Mouse (Mus musculus) hindbrain, embryonic 10.5 days (tissue): ENCODE data around the gene Uqcc1. TPM values are rescaled to one million over a fixed set of nuclear protein-coding genes. Genes with fewer than 3 reads are reported as not detected.
"Not testable (repeated sequence)": the region's sequence is repeated elsewhere in the genome, so short reads cannot be mapped to it uniquely, and the experiment has no call there.

Source experiments
- DNase-seq: peaks from one replicate; pipeline ENCODE4 v3.0.0-alpha.2; 2017; ENCODE audit warnings: low spot score
- H3K27ac ChIP-seq: fragments of 300-500 bp; sonication (generic); 2 replicates; pipeline ENCODE4 v1.5.1; 2016; ENCODE audit warnings: mild to moderate bottlenecking, moderate library complexity
- H3K27me3 ChIP-seq: fragments of 300-500 bp; sonication (generic); 2 replicates; pipeline ENCODE4 v1.6.1; 2016; ENCODE audit warnings: mild to moderate bottlenecking; ENCODE audit not compliant: poor library complexity, insufficient read depth, severe bottlenecking
- H3K36me3 ChIP-seq: fragments of 300-500 bp; sonication (generic); 2 replicates; pipeline ENCODE4 v1.6.1; 2016; ENCODE audit warnings: mild to moderate bottlenecking, moderate library complexity
- H3K4me1 ChIP-seq: fragments of 300-500 bp; sonication (generic); replicated peaks from 2 replicates; pipeline ENCODE4 v1.6.1; 2016; ENCODE audit warnings: mild to moderate bottlenecking
- H3K4me3 ChIP-seq: fragments of 300-500 bp; sonication (generic); 2 replicates; pipeline ENCODE4 v1.5.1; 2016; ENCODE audit warnings: mild to moderate bottlenecking, moderate library complexity
- H3K9me3 ChIP-seq: fragments of 300-500 bp; sonication (generic); 2 replicates; pipeline ENCODE4 v1.6.1; 2016; ENCODE audit warnings: mild to moderate bottlenecking, moderate library complexity
- WGBS: fragments of 180-500 bp; shearing (Covaris S2); methylation state at CpG from one replicate; pipeline ENCODE4 v1.1.7; 2016; 5-methylcytosine and 5-hydroxymethylcytosine counted together
- polyA plus RNA-seq: library from polyadenylated mRNA; unstranded; fragments of >200 nt; fragmentation: Nextera tagmentation; extraction: Ambion mirVana; gene quantifications from 2 replicates; pipeline ENCODE4 v1.2.1, GENCODE M21; 2016

Uqcc1 gene
- polyA plus RNA-seq, 1 experiment from 2014 or later: 77.4 TPM

DNA sequence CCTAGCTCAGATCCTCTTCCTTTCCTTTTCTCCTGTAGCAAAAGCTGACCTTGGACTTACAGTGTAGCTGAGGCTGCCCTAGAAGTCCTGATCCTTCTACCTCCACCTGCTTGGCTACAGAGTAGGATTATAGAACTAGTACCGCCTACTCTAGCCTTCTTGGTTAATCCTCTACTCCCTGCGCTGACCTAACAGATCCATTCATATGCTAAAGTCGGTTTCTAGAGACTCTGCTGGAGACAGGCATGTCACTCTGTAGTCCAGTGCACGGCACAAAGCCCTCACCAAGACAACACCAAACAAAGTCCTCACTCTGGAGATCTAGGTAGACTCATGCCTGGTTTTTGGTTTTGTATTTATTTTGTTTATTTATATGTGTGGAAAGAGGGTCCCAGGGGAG lies 16.4 kb upstream of the Uqcc1 start:
- H3K4me1 ChIP-seq: peaks cover 41% of the 10 kb centered on the region

DNA sequence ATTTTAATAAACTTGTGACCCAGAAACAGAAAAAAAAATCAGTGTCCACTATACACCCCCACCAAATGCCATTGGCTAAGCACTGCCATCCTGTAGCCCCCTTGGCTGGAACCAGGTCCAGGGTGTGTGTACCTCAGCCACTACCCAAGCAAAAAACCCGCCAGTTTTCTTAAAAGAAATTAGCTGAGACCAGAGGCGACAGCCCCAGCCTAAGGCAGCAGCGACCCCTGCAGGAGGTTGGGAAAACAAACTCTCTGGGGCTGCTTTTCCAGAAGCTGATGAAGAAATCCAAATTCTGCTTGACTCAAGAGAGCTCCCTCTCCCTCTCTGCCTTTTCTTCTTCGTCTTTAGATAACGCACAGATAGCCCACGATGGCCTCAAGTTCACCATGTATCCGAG lies 16.0 kb upstream of the Uqcc1 start:
- no peak overlapping the region; the same call in 1 of the 2 replicates for H3K27ac ChIP-seq
- DNase-seq: peak; percentile 67
- H3K36me3 ChIP-seq: no peaks in the 10 kb centered on the region
- no peak overlapping the region for H3K4me3 ChIP-seq
- 4% methylated on average over 7 of the region's 7 CpGs for WGBS
- H3K27me3 ChIP-seq: peaks cover 16% of the 10 kb centered on the region
- H3K4me1 ChIP-seq: peaks cover 41% of the 10 kb centered on the region
- no peaks in the 10 kb centered on the region for H3K9me3 ChIP-seq

More for the DNA sequence above, 16.4 kb upstream of the Uqcc1 start:
- no peaks in the 10 kb centered on the region for H3K9me3 ChIP-seq
- no peaks in the 10 kb centered on the region for H3K36me3 ChIP-seq
- H3K27ac ChIP-seq: no peak overlapping the region; the same call in 1 of the 2 replicates
- H3K27me3 ChIP-seq: peaks cover 16% of the 10 kb centered on the region
- no peak for DNase-seq
- 6% methylated on average over 4 of the region's 4 CpGs for WGBS
- no peak overlapping the region for H3K4me3 ChIP-seq

DNA sequence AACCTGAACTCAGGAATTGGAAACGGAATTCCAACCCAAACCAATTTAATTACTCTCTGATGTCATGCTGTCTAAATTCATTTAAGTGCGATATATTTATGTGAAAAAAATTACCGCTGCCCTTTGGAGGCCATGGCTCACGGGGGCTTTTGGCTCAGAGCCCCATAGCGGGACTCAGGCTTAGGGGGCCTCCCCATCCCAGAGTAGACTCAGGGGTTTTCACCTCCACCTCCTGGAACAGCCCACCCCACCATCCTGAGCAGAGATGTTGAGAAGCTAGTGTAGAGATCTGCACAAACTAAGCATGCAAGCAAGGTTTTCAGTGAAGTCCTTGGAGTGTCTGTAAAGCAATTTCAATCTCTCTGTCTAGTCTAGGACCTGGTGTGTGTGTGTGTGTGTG lies 15.5 kb upstream of the Uqcc1 start:
- H3K27ac ChIP-seq: no peak overlapping the region
- DNase-seq: no peak
- H3K36me3 ChIP-seq: no peaks in the 10 kb centered on the region
- 78% methylated on average over 5 of the region's 5 CpGs for WGBS
- H3K4me1 ChIP-seq: peaks cover 44% of the 10 kb centered on the region
- H3K4me3 ChIP-seq: no peak overlapping the region
- H3K27me3 ChIP-seq: peaks cover 16% of the 10 kb centered on the region
- no peaks in the 10 kb centered on the region for H3K9me3 ChIP-seq

DNA sequence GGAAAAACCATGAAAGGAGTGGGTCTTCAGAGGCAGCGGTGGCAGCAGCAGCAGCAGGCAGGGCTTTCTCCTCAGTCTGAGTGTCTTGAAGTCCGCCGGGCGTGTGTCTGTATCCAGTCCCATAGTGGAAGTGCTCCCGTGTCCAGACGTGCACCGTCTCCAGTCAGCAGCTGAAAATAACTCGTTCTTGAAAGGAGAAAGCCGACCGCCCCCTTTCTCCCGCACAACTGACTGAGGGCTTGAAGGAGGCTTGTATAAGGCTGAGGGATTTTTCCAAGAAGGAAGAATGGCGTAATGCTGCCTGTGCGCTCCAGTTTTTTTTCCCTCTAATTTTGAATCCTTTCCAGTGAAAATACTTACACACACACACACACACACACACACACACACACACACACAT lies 15.0 kb upstream of the Uqcc1 start, which contains the start of gene Gdf5:
Gene Gdf5, minus strand, starts transcription at position 244 of the 400 bp plus-strand sequence.
- no peak for DNase-seq
- WGBS: 57% methylated on average over 13 of the region's 13 CpGs
- peak within 1 kb of the TSS; percentile 45; the same call in 1 of the 2 replicates for H3K27ac ChIP-seq
- H3K4me3 ChIP-seq: no peak within 1 kb of the TSS
- no peaks in the 10 kb centered on the region for H3K36me3 ChIP-seq
- H3K9me3 ChIP-seq: no peaks in the 10 kb centered on the region
- H3K27me3 ChIP-seq: peaks cover 16% of the 10 kb centered on the region
- peaks cover 44% of the 10 kb centered on the region for H3K4me1 ChIP-seq

DNA sequence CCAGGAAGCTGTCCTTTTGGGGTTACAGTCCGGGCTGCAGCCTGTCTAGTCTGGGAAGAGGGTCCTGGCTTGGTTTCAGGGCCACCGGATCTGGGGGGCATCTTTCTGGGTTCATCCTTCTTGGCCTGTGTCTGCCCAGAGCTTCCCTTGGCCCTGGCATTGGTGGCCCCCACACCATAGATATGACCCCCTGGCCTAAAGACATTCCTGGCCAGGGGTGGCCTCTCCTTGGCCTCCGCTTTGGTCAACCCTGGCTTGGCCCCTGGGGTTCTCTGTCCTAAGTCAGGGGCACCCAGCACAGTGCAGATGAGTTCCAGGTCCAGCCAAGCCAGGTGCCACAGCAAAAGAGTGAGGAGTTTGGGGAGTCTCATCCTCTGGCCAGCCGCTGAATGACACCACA lies 14.6 kb upstream of the Uqcc1 start:
- peak overlapping the region; percentile 45; the same call in 1 of the 2 replicates for H3K27ac ChIP-seq
- H3K36me3 ChIP-seq: no peaks in the 10 kb centered on the region
- WGBS: 83% methylated on average over 4 of the region's 4 CpGs
- peaks cover 44% of the 10 kb centered on the region for H3K4me1 ChIP-seq
- DNase-seq: no peak
- H3K27me3 ChIP-seq: peaks cover 16% of the 10 kb centered on the region
- no peaks in the 10 kb centered on the region for H3K9me3 ChIP-seq
- no peak overlapping the region for H3K4me3 ChIP-seq

DNA sequence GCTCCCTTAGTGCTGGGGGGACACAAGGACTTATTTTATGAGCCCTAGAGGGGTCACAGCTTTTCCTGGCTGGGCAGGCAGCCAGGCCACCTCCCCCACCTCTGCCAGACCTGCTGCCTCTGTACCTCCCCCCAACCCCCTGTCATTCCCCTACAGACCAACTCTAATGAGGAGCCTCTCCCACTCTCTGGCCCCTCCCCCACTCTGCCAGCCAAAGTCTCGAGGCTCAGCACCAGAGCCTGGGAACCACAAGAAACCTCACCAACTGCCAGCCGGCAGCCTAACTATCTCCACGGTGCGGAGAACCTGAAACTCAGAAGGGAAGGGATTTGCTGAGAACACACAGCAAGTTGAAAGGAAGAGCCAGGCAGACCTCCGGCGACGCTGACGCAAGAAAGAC lies 13.4 kb upstream of the Uqcc1 start:
- no peaks in the 10 kb centered on the region for H3K9me3 ChIP-seq
- peaks cover 13% of the 10 kb centered on the region for H3K27me3 ChIP-seq
- WGBS: 2% methylated on average over 8 of the region's 8 CpGs
- peak overlapping the region; percentile 37 for H3K4me3 ChIP-seq
- H3K36me3 ChIP-seq: no peaks in the 10 kb centered on the region
- peaks cover 36% of the 10 kb centered on the region for H3K4me1 ChIP-seq
- DNase-seq: peak; percentile 44
- peak overlapping the region; percentile 67 for H3K27ac ChIP-seq

DNA sequence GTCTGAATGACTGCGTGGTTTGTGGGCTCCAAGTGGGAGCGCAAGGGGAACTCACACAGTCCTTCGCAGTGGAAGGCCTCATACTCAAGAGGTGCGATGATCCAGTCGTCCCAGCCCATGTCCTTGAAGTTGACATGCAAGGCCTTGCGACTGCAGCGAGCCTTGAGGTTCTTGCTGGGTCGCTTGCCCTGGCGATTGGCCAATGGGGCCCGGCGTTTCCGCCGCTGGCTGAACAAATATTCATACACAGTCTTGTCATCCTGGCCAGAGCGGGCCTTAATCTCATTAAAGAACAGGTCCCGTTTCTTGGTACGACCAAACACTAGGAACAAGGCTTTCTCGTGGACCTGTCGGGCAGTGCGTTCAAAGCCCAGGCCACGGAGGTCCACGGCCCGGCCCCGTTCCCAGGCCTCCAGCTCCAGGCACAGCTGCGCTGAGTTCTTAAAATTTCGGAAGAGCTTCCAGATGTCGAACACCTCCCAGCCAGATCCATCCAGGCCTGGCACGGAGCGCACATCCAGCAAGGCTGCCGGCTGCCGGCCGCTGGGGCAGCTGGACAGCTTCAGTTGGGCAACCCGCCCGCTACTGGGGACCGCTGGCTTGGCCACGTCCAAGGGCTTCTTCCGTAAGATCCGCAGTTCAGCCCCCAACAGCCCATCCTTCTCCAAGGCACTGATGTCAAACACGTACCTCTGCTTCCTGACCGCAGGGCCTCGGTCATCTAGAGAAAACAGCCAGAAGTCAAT lies 11.8 kb upstream of the Uqcc1 start:
- Histone ChIP-seq H3K27me3 (peaks cover 13% of the 10 kb centered on the region), H3K27ac (no peak overlapping the region), H3K4me3 (no peak overlapping the region), H3K4me1 (peaks cover 35% of the 10 kb centered on the region), H3K36me3 (no peaks in the 10 kb centered on the region), H3K9me3 (no peaks in the 10 kb centered on the region)
- 92% methylated on average over 40 of the region's 40 CpGs for WGBS
- DNase-seq: no peak

DNA sequence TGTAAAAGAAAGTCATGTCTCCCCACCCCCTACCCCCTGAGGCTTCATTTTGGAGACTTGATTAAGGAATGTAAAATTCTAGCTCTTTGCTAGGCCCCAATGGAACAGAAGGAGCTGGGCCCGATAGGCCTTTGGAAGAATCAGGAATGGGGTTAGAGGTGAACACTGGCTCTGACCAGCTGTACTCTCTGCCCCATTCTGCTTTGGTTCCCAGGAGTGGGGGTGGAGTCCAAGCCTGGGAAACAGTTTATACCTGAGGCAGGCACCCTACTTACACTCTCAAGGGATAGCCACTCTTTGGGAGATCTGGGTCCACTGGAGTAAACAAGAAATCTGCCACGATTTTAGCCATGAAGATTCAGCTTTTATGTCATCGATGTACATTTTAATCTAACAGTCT lies 10.6 kb upstream of the Uqcc1 start, which contains the start of gene Gm15557:
Gene Gm15557, plus strand, starts transcription at position 48 of the 400 bp plus-strand sequence.
- 81% methylated on average over 3 of the region's 3 CpGs for WGBS
- no peak for DNase-seq

DNA sequence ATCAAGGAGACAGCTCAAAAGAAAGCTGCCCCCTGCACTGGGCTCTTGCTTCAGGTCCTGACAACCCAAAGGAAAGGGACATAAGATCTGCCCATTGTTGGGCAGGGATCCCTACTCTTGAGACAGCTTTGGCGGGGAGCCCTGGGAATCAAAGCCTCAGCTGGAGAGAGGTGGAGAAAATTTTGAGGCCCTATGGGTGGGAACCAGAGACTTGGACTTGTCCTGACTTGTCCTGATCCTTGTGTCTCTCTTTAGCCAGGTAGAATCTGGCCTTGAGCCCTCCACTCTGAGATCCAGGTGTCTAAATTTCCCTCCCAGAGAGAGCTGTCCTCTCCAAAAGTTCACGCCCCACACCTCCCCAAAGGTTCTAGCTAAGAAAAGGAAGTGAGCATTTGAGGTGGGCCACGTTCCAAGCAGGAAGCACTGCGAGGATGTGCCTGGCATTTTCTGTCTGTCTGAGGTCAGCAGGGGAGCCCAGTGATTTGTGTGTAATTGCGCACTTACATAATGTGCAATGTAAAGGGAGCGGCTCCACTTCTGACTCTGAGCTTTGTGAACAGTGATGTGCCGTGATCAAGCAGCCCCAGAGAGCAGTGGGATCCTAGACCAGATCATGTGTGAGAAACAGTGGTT lies 9.9 kb upstream of the Uqcc1 start:
- 83% methylated on average over 7 of the region's 7 CpGs for WGBS
- DNase-seq: no peak
- Histone ChIP-seq H3K9me3 (no peaks in the 10 kb centered on the region), H3K27me3 (peaks cover 11% of the 10 kb centered on the region), H3K4me3 (no peak overlapping the region), H3K4me1 (peaks cover 25% of the 10 kb centered on the region), H3K27ac (no peak overlapping the region), H3K36me3 (no peaks in the 10 kb centered on the region)

More for the DNA sequence above, 10.6 kb upstream of the Uqcc1 start, which contains the start of gene Gm15557:
- peaks cover 25% of the 10 kb centered on the region for H3K4me1 ChIP-seq
- no peaks in the 10 kb centered on the region for H3K9me3 ChIP-seq
- no peaks in the 10 kb centered on the region for H3K36me3 ChIP-seq
- peaks cover 13% of the 10 kb centered on the region for H3K27me3 ChIP-seq
- H3K4me3 ChIP-seq: no peak within 1 kb of the TSS
- no peak within 1 kb of the TSS for H3K27ac ChIP-seq

DNA sequence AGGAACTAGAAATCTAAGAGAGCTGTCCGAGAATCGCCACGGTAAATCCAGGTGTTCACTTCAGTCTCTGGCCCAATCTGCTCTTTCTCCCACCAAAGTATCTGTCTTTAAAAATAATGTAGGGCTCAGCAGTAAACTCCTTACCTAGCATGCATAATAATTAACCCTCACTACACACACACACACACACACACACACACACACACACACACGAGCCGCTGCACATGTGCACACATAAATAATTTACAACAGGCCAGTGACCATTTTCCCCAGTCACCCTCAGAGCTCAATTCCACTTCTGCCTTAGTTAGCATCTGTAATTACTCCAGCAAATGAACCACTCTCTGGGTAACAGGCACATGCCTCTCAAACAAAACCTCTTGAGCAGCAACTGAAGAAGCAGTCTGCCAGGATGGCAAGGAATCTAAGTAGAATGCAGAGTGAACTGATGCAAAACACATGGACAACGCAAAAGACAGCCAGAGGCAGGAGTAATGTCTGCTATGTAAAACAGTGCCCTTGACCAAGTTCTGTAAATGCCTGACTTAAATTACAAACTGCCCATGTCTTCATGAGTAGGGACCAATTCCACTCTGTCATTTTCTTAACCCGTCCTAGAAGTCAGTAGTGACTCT lies 1.3 kb downstream of the Uqcc1 start:
- no peaks in the 10 kb centered on the region for H3K27me3 ChIP-seq
- H3K9me3 ChIP-seq: no peaks in the 10 kb centered on the region
- peaks cover 13% of the 10 kb centered on the region for H3K36me3 ChIP-seq
- H3K4me3 ChIP-seq: peak overlapping the region; percentile 81
- WGBS: 80% methylated on average over 7 of the region's 7 CpGs
- DNase-seq: no peak
- peaks cover 20% of the 10 kb centered on the region for H3K4me1 ChIP-seq
- H3K27ac ChIP-seq: no peak overlapping the region

DNA sequence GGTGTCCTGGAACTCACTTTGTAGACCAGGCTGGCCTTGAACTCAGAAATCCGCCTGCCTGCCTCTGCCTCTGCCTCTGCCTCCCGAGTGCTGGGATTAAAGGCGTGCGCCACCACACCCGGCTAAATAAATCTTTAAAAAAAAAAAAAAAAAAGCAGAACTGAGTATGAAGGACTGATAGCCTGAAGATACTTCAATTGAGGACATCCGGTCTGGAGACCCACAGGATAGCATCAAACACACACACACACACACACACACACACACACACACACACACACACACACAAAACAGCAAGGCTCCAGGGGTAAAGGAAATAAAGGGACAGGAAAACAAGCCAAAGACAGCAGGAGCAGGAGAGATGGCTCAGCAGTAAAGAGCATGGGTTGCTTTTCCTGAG lies 4.9 kb downstream of the Uqcc1 start:
- Histone ChIP-seq H3K36me3 (peaks cover 32% of the 10 kb centered on the region), H3K4me1 (peaks cover 14% of the 10 kb centered on the region)
- DNase-seq, H3K9me3 ChIP-seq, H3K27ac ChIP-seq, H3K27me3 ChIP-seq, H3K4me3 ChIP-seq: not testable (repeated sequence)
- WGBS: 96% methylated on average over 6 of the region's 6 CpGs

DNA sequence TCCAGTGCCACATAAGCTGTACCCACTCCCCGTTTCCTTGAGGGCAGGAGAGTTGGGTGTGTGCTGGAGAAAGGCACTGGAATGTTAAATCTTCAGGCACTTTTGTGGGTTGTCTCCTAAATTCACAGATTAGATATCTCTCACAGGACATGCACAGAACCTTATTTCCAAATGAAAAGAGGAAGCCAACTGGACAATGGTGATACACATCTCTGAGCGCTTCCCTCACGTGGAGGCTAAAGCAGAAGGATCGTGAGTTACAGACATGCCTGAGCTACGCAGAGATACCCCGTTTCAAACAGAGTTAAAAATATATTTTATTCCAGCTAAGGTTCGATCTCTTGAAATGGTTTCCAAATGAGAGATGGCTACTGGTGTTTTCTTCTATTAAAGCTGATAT lies 7.0 kb downstream of the Uqcc1 start:
- H3K27ac ChIP-seq: no peak overlapping the region
- no peak overlapping the region for H3K4me3 ChIP-seq
- no peak for DNase-seq
- H3K36me3 ChIP-seq: peaks cover 48% of the 10 kb centered on the region
- 93% methylated on average over 7 of the region's 7 CpGs for WGBS
- H3K27me3 ChIP-seq: no peaks in the 10 kb centered on the region
- H3K4me1 ChIP-seq: no peaks in the 10 kb centered on the region
- H3K9me3 ChIP-seq: no peaks in the 10 kb centered on the region

DNA sequence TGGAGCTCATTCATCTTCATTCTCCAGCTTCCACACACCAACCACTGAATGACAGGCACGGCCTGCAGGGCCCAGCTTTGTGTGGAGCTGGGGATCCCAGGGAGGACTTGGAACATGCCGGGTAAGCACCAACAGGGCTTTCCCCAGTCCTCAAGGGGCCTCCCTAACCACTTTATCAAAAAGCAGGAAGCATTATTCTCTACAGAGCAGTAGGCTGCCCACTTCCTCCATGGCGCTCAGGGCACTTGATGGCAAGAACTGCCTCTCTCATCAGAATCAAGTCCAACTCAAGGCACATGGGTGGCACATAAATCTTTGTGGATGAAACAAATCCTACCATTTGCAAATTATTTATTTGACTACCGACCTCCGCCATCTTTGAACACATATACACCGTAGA lies 15.4 kb downstream of the Uqcc1 start:
- H3K27ac ChIP-seq: no peak overlapping the region
- WGBS: 93% methylated on average over 6 of the region's 6 CpGs

More for the DNA sequence above, 15.4 kb downstream of the Uqcc1 start:
- Histone ChIP-seq H3K27me3 (no peaks in the 10 kb centered on the region), H3K4me1 (no peaks in the 10 kb centered on the region), H3K9me3 (no peaks in the 10 kb centered on the region), H3K4me3 (no peak overlapping the region), H3K36me3 (peaks cover 74% of the 10 kb centered on the region)
- no peak for DNase-seq
